Mouse (Mus musculus): ENCODE data around the gene Eln. TPM values are rescaled to one million over a fixed set of nuclear protein-coding genes. Genes with fewer than 3 reads are reported as not detected.

The Eln gene
- 50.5 and 65.8 TPM in 2 replicates for polyA plus RNA-seq (2015; fragmentation: Nextera tagmentation; extraction: Ambion mirVana)

- ATAC-seq: peak; percentile 66
- Histone ChIP-seq H3K9ac (ENCODE audit: low read depth, low read length) (peak within 1 kb of the TSS; percentile 75), H3K9me3 (ENCODE audit: control insufficient read depth, low read length) (no peaks in the 10 kb centered on the region), H3K4me3 (ENCODE audit: low read length) (peak within 1 kb of the TSS; percentile 55), H3K36me3 (ENCODE audit: control insufficient read depth, insufficient read depth, low read length) (no peaks in the 10 kb centered on the region), H3K4me1 (ENCODE audit: control insufficient read depth, insufficient read depth, low read length) (peaks cover 27% of the 10 kb centered on the region), H3K27me3 (replicated peaks; ENCODE audit: control insufficient read depth, insufficient read depth, low read length) (no peaks in the 10 kb centered on the region), H3K4me2 (ENCODE audit: low read depth, low read length) (peak within 1 kb of the TSS; percentile 73), H3K27ac (ENCODE audit: low read length) (peak within 1 kb of the TSS; percentile 82)
- WGBS: 1% methylated on average over 26 of the region's 28 CpGs
Observed at GRCm38 (mm10) chr5:134746890-134747511, at the start of gene Eln. TSS of gene Eln (minus strand) at chr5:134747323.

- Histone ChIP-seq H3K27me3 (replicated peaks; ENCODE audit: control insufficient read depth, insufficient read depth, low read length) (no peaks in the 10 kb centered on the region), H3K4me2 (ENCODE audit: low read depth, low read length) (no peak overlapping the region), H3K27ac (ENCODE audit: low read length) (no peak overlapping the region), H3K9ac (ENCODE audit: low read depth, low read length) (no peak overlapping the region), H3K36me3 (ENCODE audit: control insufficient read depth, insufficient read depth, low read length) (no peaks in the 10 kb centered on the region), H3K9me3 (ENCODE audit: control insufficient read depth, low read length) (peaks cover 6% of the 10 kb centered on the region; the same call in 1 of the 2 replicates), H3K4me3 (ENCODE audit: low read length) (no peak overlapping the region), H3K4me1 (ENCODE audit: control insufficient read depth, insufficient read depth, low read length) (no peaks in the 10 kb centered on the region)
- WGBS: 55% methylated on average over 15 of the region's 15 CpGs
- no peak for ATAC-seq
Observed at GRCm38 (mm10) chr5:134790080-134790995, 43.2 kb upstream of the Eln start.

- H3K27ac ChIP-seq (ENCODE audit: low read length): no peak overlapping the region
Observed at GRCm38 (mm10) chr5:134788237-134788636, 41.1 kb upstream of the Eln start.

GRCm38 (mm10) chr5:134785691-134786371 lies 38.7 kb upstream of the Eln start:
- H3K36me3 ChIP-seq (ENCODE audit: control insufficient read depth, insufficient read depth, low read length): no peaks in the 10 kb centered on the region
- no peak overlapping the region for H3K4me3 ChIP-seq (ENCODE audit: low read length)
- no peak overlapping the region for H3K4me2 ChIP-seq (ENCODE audit: low read depth, low read length)
- H3K9me3 ChIP-seq (ENCODE audit: control insufficient read depth, low read length): no peaks in the 10 kb centered on the region
- WGBS: 60% methylated on average over 25 of the region's 25 CpGs
- H3K27ac ChIP-seq (ENCODE audit: low read length): no peak overlapping the region
- 0 out of 2 replicates have a peak, but pooled peaks have one; percentile 43 for ATAC-seq
- no peaks in the 10 kb centered on the region for H3K4me1 ChIP-seq (ENCODE audit: control insufficient read depth, insufficient read depth, low read length)
- no peaks in the 10 kb centered on the region for H3K27me3 ChIP-seq (replicated peaks; ENCODE audit: control insufficient read depth, insufficient read depth, low read length)
- H3K9ac ChIP-seq (ENCODE audit: low read depth, low read length): 0 out of 2 replicates have a peak overlapping the region, but pooled peaks have one; percentile 1

More at GRCm38 (mm10) chr5:134788237-134788636, 41.1 kb upstream of the Eln start:
- Histone ChIP-seq H3K9ac (ENCODE audit: low read depth, low read length) (no peak overlapping the region), H3K4me3 (ENCODE audit: low read length) (no peak overlapping the region), H3K36me3 (ENCODE audit: control insufficient read depth, insufficient read depth, low read length) (no peaks in the 10 kb centered on the region), H3K27me3 (replicated peaks; ENCODE audit: control insufficient read depth, insufficient read depth, low read length) (no peaks in the 10 kb centered on the region), H3K4me1 (ENCODE audit: control insufficient read depth, insufficient read depth, low read length) (no peaks in the 10 kb centered on the region), H3K9me3 (ENCODE audit: control insufficient read depth, low read length) (peaks cover 6% of the 10 kb centered on the region; the same call in 1 of the 2 replicates), H3K4me2 (ENCODE audit: low read depth, low read length) (no peak overlapping the region)
- WGBS: 29% methylated on average over 12 of the region's 12 CpGs
- peak; percentile 71; the same call in 1 of the 2 replicates for ATAC-seq

GRCm38 (mm10) chr5:134783794-134784193 lies 36.7 kb upstream of the Eln start:
- Histone ChIP-seq H3K4me2 (ENCODE audit: low read depth, low read length) (no peak overlapping the region), H3K36me3 (ENCODE audit: control insufficient read depth, insufficient read depth, low read length) (no peaks in the 10 kb centered on the region), H3K27ac (ENCODE audit: low read length) (no peak overlapping the region), H3K9ac (ENCODE audit: low read depth, low read length) (no peak overlapping the region), H3K9me3 (ENCODE audit: control insufficient read depth, low read length) (no peaks in the 10 kb centered on the region), H3K4me1 (ENCODE audit: control insufficient read depth, insufficient read depth, low read length) (no peaks in the 10 kb centered on the region), H3K27me3 (replicated peaks; ENCODE audit: control insufficient read depth, insufficient read depth, low read length) (no peaks in the 10 kb centered on the region), H3K4me3 (ENCODE audit: low read length) (no peak overlapping the region)
- ATAC-seq: no peak
- WGBS: 62% methylated on average over 2 of the region's 2 CpGs

- no peak overlapping the region for H3K9ac ChIP-seq (ENCODE audit: low read depth, low read length)
- H3K27ac ChIP-seq (ENCODE audit: low read length): no peak overlapping the region
- no peaks in the 10 kb centered on the region for H3K27me3 ChIP-seq (replicated peaks; ENCODE audit: control insufficient read depth, insufficient read depth, low read length)
- no peaks in the 10 kb centered on the region for H3K4me1 ChIP-seq (ENCODE audit: control insufficient read depth, insufficient read depth, low read length)
- no peak for ATAC-seq
- no peak overlapping the region for H3K4me2 ChIP-seq (ENCODE audit: low read depth, low read length)
- H3K36me3 ChIP-seq (ENCODE audit: control insufficient read depth, insufficient read depth, low read length): no peaks in the 10 kb centered on the region
- no peaks in the 10 kb centered on the region for H3K9me3 ChIP-seq (ENCODE audit: control insufficient read depth, low read length)
- H3K4me3 ChIP-seq (ENCODE audit: low read length): no peak overlapping the region
Observed at GRCm38 (mm10) chr5:134780963-134781362, 33.8 kb upstream of the Eln start.

- Histone ChIP-seq H3K27me3 (replicated peaks; ENCODE audit: control insufficient read depth, insufficient read depth, low read length) (no peaks in the 10 kb centered on the region), H3K9ac (ENCODE audit: low read depth, low read length) (no peak overlapping the region), H3K4me1 (ENCODE audit: control insufficient read depth, insufficient read depth, low read length) (no peaks in the 10 kb centered on the region), H3K9me3 (ENCODE audit: control insufficient read depth, low read length) (no peaks in the 10 kb centered on the region), H3K36me3 (ENCODE audit: control insufficient read depth, insufficient read depth, low read length) (no peaks in the 10 kb centered on the region), H3K4me2 (ENCODE audit: low read depth, low read length) (no peak overlapping the region), H3K27ac (ENCODE audit: low read length) (no peak overlapping the region), H3K4me3 (ENCODE audit: low read length) (no peak overlapping the region)
- no peak for ATAC-seq
- WGBS: 70% methylated on average over 2 of the region's 2 CpGs
Observed at GRCm38 (mm10) chr5:134780146-134780545, 33.0 kb upstream of the Eln start.

- no peak overlapping the region for H3K27ac ChIP-seq (ENCODE audit: low read length)
- WGBS: 76% methylated on average over 12 of the region's 12 CpGs
- ATAC-seq: no peak
Observed at GRCm38 (mm10) chr5:134776551-134776950, 29.4 kb upstream of the Eln start.

GRCm38 (mm10) chr5:134772522-134772921 lies 25.4 kb upstream of the Eln start:
- WGBS: 80% methylated on average over 12 of the region's 12 CpGs
- no peak overlapping the region for H3K4me3 ChIP-seq (ENCODE audit: low read length)
- no peak for ATAC-seq
- no peak overlapping the region for H3K27ac ChIP-seq (ENCODE audit: low read length)
- no peaks in the 10 kb centered on the region for H3K9me3 ChIP-seq (ENCODE audit: control insufficient read depth, low read length)
- no peaks in the 10 kb centered on the region for H3K4me1 ChIP-seq (ENCODE audit: control insufficient read depth, insufficient read depth, low read length)
- no peak overlapping the region for H3K9ac ChIP-seq (ENCODE audit: low read depth, low read length)
- no peak overlapping the region for H3K4me2 ChIP-seq (ENCODE audit: low read depth, low read length)
- no peaks in the 10 kb centered on the region for H3K36me3 ChIP-seq (ENCODE audit: control insufficient read depth, insufficient read depth, low read length)
- no peaks in the 10 kb centered on the region for H3K27me3 ChIP-seq (replicated peaks; ENCODE audit: control insufficient read depth, insufficient read depth, low read length)

More at GRCm38 (mm10) chr5:134776551-134776950, 29.4 kb upstream of the Eln start:
- no peaks in the 10 kb centered on the region for H3K9me3 ChIP-seq (ENCODE audit: control insufficient read depth, low read length)
- no peak overlapping the region for H3K4me2 ChIP-seq (ENCODE audit: low read depth, low read length)
- no peak overlapping the region for H3K9ac ChIP-seq (ENCODE audit: low read depth, low read length)
- H3K4me3 ChIP-seq (ENCODE audit: low read length): no peak overlapping the region
- no peaks in the 10 kb centered on the region for H3K4me1 ChIP-seq (ENCODE audit: control insufficient read depth, insufficient read depth, low read length)
- H3K27me3 ChIP-seq (replicated peaks; ENCODE audit: control insufficient read depth, insufficient read depth, low read length): no peaks in the 10 kb centered on the region
- no peaks in the 10 kb centered on the region for H3K36me3 ChIP-seq (ENCODE audit: control insufficient read depth, insufficient read depth, low read length)
